Mouse (Mus musculus): ENCODE data around the gene Spdl1. TPM values are rescaled to one million over a fixed set of nuclear protein-coding genes. Genes with fewer than 3 reads are reported as not detected.
A peak's percentile ranks its signal among the peaks of the same experiment; 100 is the strongest.
"Not testable (repeated sequence)": the region's sequence is repeated elsewhere in the genome, so short reads cannot be mapped to it uniquely, and the experiment has no call there.

The Spdl1 gene
- polyA plus RNA-seq, 1 experiment from 2014 or later, result 4.6 TPM

DNA sequence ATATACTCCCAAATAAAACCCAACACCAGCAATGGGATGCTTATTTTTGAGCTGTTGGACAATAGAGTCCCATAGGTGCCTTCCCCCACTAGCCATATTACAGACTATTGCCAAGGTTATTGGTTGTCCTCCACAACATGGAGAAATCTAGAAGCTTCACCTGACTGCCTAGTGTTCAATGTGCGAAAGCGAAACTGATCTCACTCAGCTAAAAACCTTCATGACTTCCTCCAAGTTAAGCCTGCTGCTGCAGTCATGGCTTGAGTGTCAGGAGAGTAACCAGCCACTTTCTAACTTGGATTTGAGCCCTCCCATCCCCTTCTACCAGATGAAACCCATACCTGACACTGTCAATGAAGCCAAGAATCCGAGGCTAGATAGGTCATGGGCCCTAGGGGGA lies 5.6 kb downstream of the Spdl1 start:
- no peak overlapping the region for H3K9ac ChIP-seq (replicated peaks; ENCODE audit: low read length)
- H3K4me2 ChIP-seq (ENCODE audit: low read length), result no peak overlapping the region
- no peaks in the 10 kb centered on the region for H3K9me3 ChIP-seq (ENCODE audit: control insufficient read depth, low read length)
- ATAC-seq (ENCODE audit: low FRiP score, low TSS enrichment) (no peak), DNase-seq (no peak)
- H3K36me3 ChIP-seq (ENCODE audit: control insufficient read depth, insufficient read depth, low read length), result peaks cover 9% of the 10 kb centered on the region; the same call in 1 of the 2 replicates
- no peak overlapping the region for H3K4me3 ChIP-seq (replicated peaks; ENCODE audit: low read depth, low read length)
- no peak overlapping the region for H3K27ac ChIP-seq (replicated peaks; ENCODE audit: low read depth, low read length)
- no peaks in the 10 kb centered on the region for H3K27me3 ChIP-seq (ENCODE audit: control insufficient read depth, insufficient read depth, low read length)
- WGBS, result 95% methylated on average over 3 of the region's 3 CpGs
- 0 out of 2 replicates have a peak, but pooled peaks cover 4% of the 10 kb centered on the region for H3K4me1 ChIP-seq (ENCODE audit: control insufficient read depth, insufficient read depth, low read length)

- H3K27ac ChIP-seq (replicated peaks; ENCODE audit: low read depth, low read length), result no peak overlapping the region
- H3K4me3 ChIP-seq (replicated peaks; ENCODE audit: low read depth, low read length), result no peak overlapping the region
- H3K36me3 ChIP-seq (ENCODE audit: control insufficient read depth, insufficient read depth, low read length), result peaks cover 15% of the 10 kb centered on the region
- no peaks in the 10 kb centered on the region for H3K27me3 ChIP-seq (ENCODE audit: control insufficient read depth, insufficient read depth, low read length)
- ATAC-seq (ENCODE audit: low FRiP score, low TSS enrichment), result no peak
- no peaks in the 10 kb centered on the region for H3K9me3 ChIP-seq (ENCODE audit: control insufficient read depth, low read length)
- no peaks in the 10 kb centered on the region for H3K4me1 ChIP-seq (ENCODE audit: control insufficient read depth, insufficient read depth, low read length)
- H3K4me2 ChIP-seq (ENCODE audit: low read length), result no peak overlapping the region
- H3K9ac ChIP-seq (replicated peaks; ENCODE audit: low read length), result no peak overlapping the region
- DNase-seq, result no peak
- 95% methylated on average over 2 of the region's 2 CpGs for WGBS
Measured at GRCm38 (mm10) chr11:34826940-34827339, 6.5 kb downstream of the Spdl1 start.

- Histone ChIP-seq H3K27me3 (ENCODE audit: control insufficient read depth, insufficient read depth, low read length) (no peaks in the 10 kb centered on the region), H3K27ac (replicated peaks; ENCODE audit: low read depth, low read length) (no peak overlapping the region), H3K9me3 (ENCODE audit: control insufficient read depth, low read length) (no peaks in the 10 kb centered on the region), H3K4me2 (ENCODE audit: low read length) (no peak overlapping the region), H3K4me3 (replicated peaks; ENCODE audit: low read depth, low read length) (no peak overlapping the region), H3K36me3 (ENCODE audit: control insufficient read depth, insufficient read depth, low read length) (peaks cover 16% of the 10 kb centered on the region), H3K9ac (replicated peaks; ENCODE audit: low read length) (no peak overlapping the region), H3K4me1 (ENCODE audit: control insufficient read depth, insufficient read depth, low read length) (no peaks in the 10 kb centered on the region)
- ATAC-seq (ENCODE audit: low FRiP score, low TSS enrichment) (no peak), DNase-seq (no peak)
- WGBS, result 97% methylated on average over 4 of the region's 4 CpGs
Measured at GRCm38 (mm10) chr11:34824791-34825190, 8.7 kb downstream of the Spdl1 start.

DNA sequence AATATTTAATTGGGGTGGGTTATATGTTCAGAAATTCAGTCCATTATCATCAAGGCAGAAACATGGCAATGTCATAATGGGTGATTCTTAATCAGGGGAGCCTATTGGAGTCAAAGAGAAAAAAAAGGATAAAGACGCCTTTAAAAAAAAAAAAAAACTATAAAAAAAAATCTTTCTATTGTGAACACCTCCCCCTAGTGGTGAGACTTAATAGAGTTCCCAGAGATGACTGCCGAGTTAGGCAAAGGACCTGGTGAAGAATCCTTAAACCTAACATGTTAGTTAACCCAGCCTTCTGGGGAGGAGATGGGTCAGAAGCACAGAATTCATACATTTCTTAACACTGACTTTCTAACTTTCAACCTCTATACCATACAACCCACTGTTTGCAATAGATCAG lies 18.7 kb downstream of the Spdl1 start:
- no peak overlapping the region for H3K4me2 ChIP-seq (ENCODE audit: low read length)
- no peaks in the 10 kb centered on the region for H3K4me1 ChIP-seq (ENCODE audit: control insufficient read depth, insufficient read depth, low read length)
- H3K9ac ChIP-seq (replicated peaks; ENCODE audit: low read length), result no peak overlapping the region
- H3K27me3 ChIP-seq (ENCODE audit: control insufficient read depth, insufficient read depth, low read length), result no peaks in the 10 kb centered on the region
- ATAC-seq (ENCODE audit: low FRiP score, low TSS enrichment) (no peak), DNase-seq (peak; percentile 89)
- no peak overlapping the region for H3K27ac ChIP-seq (replicated peaks; ENCODE audit: low read depth, low read length)
- H3K4me3 ChIP-seq (replicated peaks; ENCODE audit: low read depth, low read length), result no peak overlapping the region
- no peaks in the 10 kb centered on the region for H3K9me3 ChIP-seq (ENCODE audit: control insufficient read depth, low read length)
- 0 out of 2 replicates have a peak, but pooled peaks cover 3% of the 10 kb centered on the region for H3K36me3 ChIP-seq (ENCODE audit: control insufficient read depth, insufficient read depth, low read length)
- WGBS, result 15% methylated on average over 2 of the region's 2 CpGs

- Histone ChIP-seq H3K9ac (replicated peaks; ENCODE audit: low read length) (no peak overlapping the region), H3K9me3 (ENCODE audit: control insufficient read depth, low read length) (no peaks in the 10 kb centered on the region), H3K27me3 (ENCODE audit: control insufficient read depth, insufficient read depth, low read length) (no peaks in the 10 kb centered on the region), H3K36me3 (ENCODE audit: control insufficient read depth, insufficient read depth, low read length) (0 out of 2 replicates have a peak, but pooled peaks cover 2% of the 10 kb centered on the region), H3K4me3 (replicated peaks; ENCODE audit: low read depth, low read length) (no peak overlapping the region), H3K4me2 (ENCODE audit: low read length) (no peak overlapping the region), H3K4me1 (ENCODE audit: control insufficient read depth, insufficient read depth, low read length) (no peaks in the 10 kb centered on the region), H3K27ac (replicated peaks; ENCODE audit: low read depth, low read length) (no peak overlapping the region)
- ATAC-seq (ENCODE audit: low FRiP score, low TSS enrichment) (no peak), DNase-seq (no peak)
- WGBS, result 83% methylated on average over 6 of the region's 6 CpGs
Measured at GRCm38 (mm10) chr11:34814319-34814718, 19.1 kb downstream of the Spdl1 start.

DNA sequence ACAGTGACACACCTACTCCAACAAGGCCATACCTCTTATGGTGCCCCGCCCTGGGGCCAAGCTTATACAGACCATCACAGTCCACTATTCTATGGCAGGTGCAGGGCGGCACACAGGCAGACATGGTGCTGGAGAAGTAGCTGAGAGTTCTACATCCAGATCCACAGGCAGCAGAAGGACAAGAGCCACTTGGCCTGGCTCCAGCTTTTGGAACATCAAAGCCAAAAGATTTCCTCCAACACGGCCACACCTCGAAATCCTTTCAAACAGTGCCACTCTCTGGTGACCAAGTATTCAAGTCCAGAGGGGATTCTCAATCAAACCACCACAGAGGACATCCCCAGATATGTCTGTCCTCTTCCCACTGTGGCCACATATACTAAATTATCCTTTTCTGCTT lies 28.4 kb downstream of the Spdl1 start:
- H3K27me3 ChIP-seq (ENCODE audit: control insufficient read depth, insufficient read depth, low read length); H3K9me3 ChIP-seq (ENCODE audit: control insufficient read depth, low read length); H3K9ac ChIP-seq (replicated peaks; ENCODE audit: low read length); H3K27ac ChIP-seq (replicated peaks; ENCODE audit: low read depth, low read length); H3K4me1 ChIP-seq (ENCODE audit: control insufficient read depth, insufficient read depth, low read length); DNase-seq; ATAC-seq (ENCODE audit: low FRiP score, low TSS enrichment); H3K4me2 ChIP-seq (ENCODE audit: low read length); H3K4me3 ChIP-seq (replicated peaks; ENCODE audit: low read depth, low read length); H3K36me3 ChIP-seq (ENCODE audit: control insufficient read depth, insufficient read depth, low read length): not testable (repeated sequence)
- 80% methylated on average over 4 of the region's 4 CpGs for WGBS

- not testable (repeated sequence) for H3K4me3 ChIP-seq (replicated peaks; ENCODE audit: low read depth, low read length); ATAC-seq (ENCODE audit: low FRiP score, low TSS enrichment); H3K4me2 ChIP-seq (ENCODE audit: low read length); H3K9me3 ChIP-seq (ENCODE audit: control insufficient read depth, low read length); H3K27me3 ChIP-seq (ENCODE audit: control insufficient read depth, insufficient read depth, low read length); H3K36me3 ChIP-seq (ENCODE audit: control insufficient read depth, insufficient read depth, low read length); DNase-seq; H3K27ac ChIP-seq (replicated peaks; ENCODE audit: low read depth, low read length); H3K9ac ChIP-seq (replicated peaks; ENCODE audit: low read length); H3K4me1 ChIP-seq (ENCODE audit: control insufficient read depth, insufficient read depth, low read length)
- 73% methylated on average over 8 of the region's 8 CpGs for WGBS
Measured at GRCm38 (mm10) chr11:34798066-34798465, 35.4 kb downstream of the Spdl1 start.

DNA sequence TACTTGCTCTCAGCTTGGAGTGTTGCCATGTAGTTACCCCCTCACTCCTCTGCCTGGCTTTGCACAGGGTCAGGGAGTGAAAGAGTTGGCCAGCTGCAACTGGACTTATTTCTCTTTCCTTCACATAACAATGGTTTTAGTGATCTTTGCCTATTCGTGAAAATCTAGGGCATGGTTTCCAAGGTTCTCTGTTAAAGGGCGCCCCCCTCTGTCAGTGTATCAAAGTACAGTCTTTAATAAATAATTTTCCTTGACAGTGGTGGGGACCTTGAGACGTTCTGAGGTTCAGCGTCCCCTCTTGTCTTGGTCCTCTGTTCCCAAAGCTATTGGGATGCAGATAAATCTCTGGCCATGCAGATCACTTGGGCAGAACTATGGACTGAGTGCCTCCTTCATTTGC lies 37.3 kb downstream of the Spdl1 start:
- no peak overlapping the region for H3K27ac ChIP-seq (replicated peaks; ENCODE audit: low read depth, low read length)
- H3K4me3 ChIP-seq (replicated peaks; ENCODE audit: low read depth, low read length), result no peak overlapping the region
- H3K4me1 ChIP-seq (ENCODE audit: control insufficient read depth, insufficient read depth, low read length), result no peaks in the 10 kb centered on the region
- no peaks in the 10 kb centered on the region for H3K27me3 ChIP-seq (ENCODE audit: control insufficient read depth, insufficient read depth, low read length)
- 28% methylated on average over 4 of the region's 4 CpGs for WGBS
- DNase-seq (no peak), ATAC-seq (ENCODE audit: low FRiP score, low TSS enrichment) (no peak)
- no peak overlapping the region for H3K4me2 ChIP-seq (ENCODE audit: low read length)
- no peak overlapping the region for H3K9ac ChIP-seq (replicated peaks; ENCODE audit: low read length)
- no peaks in the 10 kb centered on the region for H3K36me3 ChIP-seq (ENCODE audit: control insufficient read depth, insufficient read depth, low read length)
- H3K9me3 ChIP-seq (ENCODE audit: control insufficient read depth, low read length), result no peaks in the 10 kb centered on the region

DNA sequence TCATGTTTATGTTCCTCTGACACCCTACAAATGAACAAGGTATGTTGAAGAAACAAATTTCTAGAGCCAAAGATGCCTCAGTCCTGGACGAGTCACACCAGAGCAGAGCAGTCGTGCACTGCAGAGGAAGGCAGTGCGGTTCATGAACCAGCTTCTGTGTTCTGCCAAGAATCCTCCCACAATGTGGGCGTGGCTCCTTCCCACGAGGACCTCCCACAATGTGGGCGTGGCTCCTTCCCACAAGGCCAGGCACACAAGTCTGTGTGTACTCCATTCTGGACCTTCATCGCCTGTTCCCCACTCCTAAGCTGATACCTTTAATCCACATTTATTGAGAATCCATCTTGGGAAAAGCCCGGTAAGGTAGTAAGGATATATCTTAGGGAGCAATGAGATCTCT lies 41.6 kb downstream of the Spdl1 start:
- Histone ChIP-seq H3K4me1 (ENCODE audit: control insufficient read depth, insufficient read depth, low read length) (no peaks in the 10 kb centered on the region), H3K27ac (replicated peaks; ENCODE audit: low read depth, low read length) (no peak overlapping the region), H3K9me3 (ENCODE audit: control insufficient read depth, low read length) (no peaks in the 10 kb centered on the region), H3K27me3 (ENCODE audit: control insufficient read depth, insufficient read depth, low read length) (no peaks in the 10 kb centered on the region), H3K36me3 (ENCODE audit: control insufficient read depth, insufficient read depth, low read length) (no peaks in the 10 kb centered on the region), H3K4me2 (ENCODE audit: low read length) (no peak overlapping the region), H3K4me3 (replicated peaks; ENCODE audit: low read depth, low read length) (no peak overlapping the region), H3K9ac (replicated peaks; ENCODE audit: low read length) (no peak overlapping the region)
- WGBS, result 70% methylated on average over 8 of the region's 8 CpGs
- DNase-seq (no peak), ATAC-seq (ENCODE audit: low FRiP score, low TSS enrichment) (no peak)

Data from midbrain, embryonic 14.5 days (tissue).